Mouse (Mus musculus) cerebellum, postnatal 10 days (tissue): Measurements from ENCODE around the gene Camsap3.

Experiments used
- DNase-seq, 2 experiments: peaks; one replicate each; pipeline ENCODE4 v3.0.0; 2021; ENCODE audit warnings: mixed read lengths in 2 of 2

Camsap3 gene

GRCm38 (mm10) chr8:3603439-3603838, 16.3 kb downstream of the Camsap3 start:
- no peak for DNase-seq

GRCm38 (mm10) chr8:3606593-3606992, 19.5 kb downstream of the Camsap3 start:
- peak in 1 of 2 experiments; percentile 45 for DNase-seq

- DNase-seq, result no peak
These were observed 20.7 kb downstream of the Camsap3 start for GRCm38 (mm10) chr8:3607822-3608221.

GRCm38 (mm10) chr8:3609046-3609815, 22.1 kb downstream of the Camsap3 start:
- no peak for DNase-seq

- no peak for DNase-seq
These were observed 22.7 kb downstream of the Camsap3 start for GRCm38 (mm10) chr8:3609816-3610150.

- peak; percentile 99 for DNase-seq
These were observed 34.3 kb downstream of the Camsap3 start, which contains the start of the genes Xab2 and Pet100 for GRCm38 (mm10) chr8:3621199-3621970. Gene Xab2, minus strand, starts transcription at chr8:3621316. Gene Pet100, plus strand, starts transcription at chr8:3621548.

GRCm38 (mm10) chr8:3622119-3622518, 35.0 kb downstream of the Camsap3 start:
- DNase-seq, result no peak

- no peak for DNase-seq
These were observed 38.4 kb downstream of the Camsap3 start, which contains the start of gene Pcp2 for GRCm38 (mm10) chr8:3625445-3625844. Gene Pcp2, minus strand, starts transcription at chr8:3625545.

- no peak for DNase-seq
These were observed 39.9 kb downstream of the Camsap3 start for GRCm38 (mm10) chr8:3626971-3627370.

- DNase-seq, result peak; percentile 65 to 70
These were observed 40.9 kb downstream of the Camsap3 start for GRCm38 (mm10) chr8:3628014-3628413.

GRCm38 (mm10) chr8:3630647-3631477, 43.8 kb downstream of the Camsap3 start, which contains the start of gene Stxbp2:
Gene Stxbp2, plus strand, starts transcription at chr8:3630955.
- DNase-seq, result peak; percentile 77 to 79

- DNase-seq, result peak in 1 of 2 experiments; percentile 5
These were observed 44.4 kb downstream of the Camsap3 start for GRCm38 (mm10) chr8:3631478-3631875.

GRCm38 (mm10) chr8:3645804-3646203, 58.7 kb downstream of the Camsap3 start:
- DNase-seq, result peak; percentile 41 to 47

- DNase-seq, result no peak
These were observed 59.9 kb downstream of the Camsap3 start for GRCm38 (mm10) chr8:3646824-3647531.

GRCm38 (mm10) chr8:3647561-3647960, 60.5 kb downstream of the Camsap3 start:
- no peak for DNase-seq

GRCm38 (mm10) chr8:3648268-3648667, 61.2 kb downstream of the Camsap3 start:
- DNase-seq, result no peak

GRCm38 (mm10) chr8:3648990-3649389, 61.9 kb downstream of the Camsap3 start:
- DNase-seq, result no peak

- DNase-seq, result no peak
These were observed 65.8 kb downstream of the Camsap3 start for GRCm38 (mm10) chr8:3652845-3653244.

- no peak for DNase-seq
These were observed 67.8 kb downstream of the Camsap3 start for GRCm38 (mm10) chr8:3654726-3655508.

GRCm38 (mm10) chr8:3655526-3655925, 68.4 kb downstream of the Camsap3 start, which contains the start of gene Retn:
Gene Retn, plus strand, starts transcription at chr8:3655770.
- DNase-seq, result no peak

- peak in 1 of 2 experiments; percentile 40 for DNase-seq
These were observed 69.8 kb downstream of the Camsap3 start for GRCm38 (mm10) chr8:3656725-3657381.
